Comparison of ENCODE assay signal across 9 mouse cellular contexts in genomic region chr11:81613869-81614620, GRCm38 (mm10).
A peak's percentile ranks its signal among the peaks of the same experiment; 100 is the strongest.
DNase-seq lines count a peak whose midpoint lies in the region; ATAC-seq lines count a peak whose summit lies in the region.
"Had no signal": no experiment of that assay in that cellular context is flagged by ENCODE, and none has a peak within 500 bp of the region (broad histone marks: within the 10 kb centered on the region; RNA-seq: fewer than 3 reads in every experiment).

No protein-coding gene starts in this region.

- H3K27ac ChIP-seq in heart, embryonic 14.5 days (replicated peaks in 1 of 2; ENCODE audit: control insufficient read depth in 1 of 2, insufficient read depth in 1 of 2, low read depth in 2 of 2, low read length in 2 of 2): no peak overlapping the region
- H3K27ac ChIP-seq in hindbrain, embryonic 12.5 days: no peak overlapping the region
- H3K27ac ChIP-seq in midbrain, embryonic 11.5 days (ENCODE audit: low read depth, low read length): no peak overlapping the region

- no peaks in the 10 kb centered on the region for H3K36me3 ChIP-seq in heart, embryonic 14.5 days (ENCODE audit: control insufficient read depth, insufficient read depth, low read length)
- H3K36me3 ChIP-seq in hindbrain, embryonic 12.5 days: no peaks in the 10 kb centered on the region
- H3K36me3 ChIP-seq in midbrain, embryonic 11.5 days (ENCODE audit: control insufficient read depth, insufficient read depth, low read length): no peaks in the 10 kb centered on the region

- peaks cover 8 to 11% of the 10 kb centered on the region in 2 experiments; a peak in 2 of 4 replicates for H3K4me1 ChIP-seq in heart, embryonic 14.5 days (ENCODE audit: control insufficient read depth in 2 of 2, insufficient read depth in 2 of 2, low read length in 2 of 2)
- H3K4me1 ChIP-seq in hindbrain, embryonic 12.5 days: peaks cover 21% of the 10 kb centered on the region
- H3K4me1 ChIP-seq in midbrain, embryonic 11.5 days (ENCODE audit: control insufficient read depth, insufficient read depth, low read length): peaks cover 17% of the 10 kb centered on the region

- no peak for ATAC-seq in heart, embryonic 14.5 days (ENCODE audit: insufficient number of reproducible peaks, insufficient read depth, low FRiP score, low read depth)
- ATAC-seq in hindbrain, embryonic 12.5 days (ENCODE audit: low FRiP score): no peak
- ATAC-seq in midbrain, embryonic 11.5 days (ENCODE audit: low FRiP score): no peak
- ATAC-seq: CD4-positive, CD25-positive, alpha-beta regulatory T cell, adult 4 months had no signal

- 28% methylated on average over 10 of the region's 10 CpGs for WGBS in heart, embryonic 14.5 days
- WGBS in hindbrain, embryonic 12.5 days: 30% methylated on average over 10 of the region's 10 CpGs
- WGBS in midbrain, embryonic 11.5 days: 34% methylated on average over 10 of the region's 10 CpGs

- H3K9ac ChIP-seq in heart, embryonic 14.5 days (ENCODE audit: low read length): peak overlapping the region; percentile 6; the same call in 1 of the 2 replicates
- H3K9ac ChIP-seq in hindbrain, embryonic 12.5 days: no peak overlapping the region
- H3K9ac ChIP-seq in midbrain, embryonic 11.5 days (ENCODE audit: low read length): peak overlapping the region; percentile 39

- peaks cover 31% of the 10 kb centered on the region for H3K27me3 ChIP-seq in heart, embryonic 14.5 days (ENCODE audit: control insufficient read depth, insufficient read depth, low read length)
- H3K27me3 ChIP-seq in hindbrain, embryonic 12.5 days: peaks cover 14% of the 10 kb centered on the region
- H3K27me3 ChIP-seq in midbrain, embryonic 11.5 days (ENCODE audit: control insufficient read depth, insufficient read depth, low read length): 0 out of 2 replicates have a peak, but pooled peaks cover 2% of the 10 kb centered on the region

- DNase-seq in heart, adult 18-20 months: no peak
- DNase-seq in R1 (ENCODE audit: low read depth, low spot score): peak; percentile 38
- DNase-seq in midbrain, embryonic 11.5 days (ENCODE audit: low spot score, missing footprints): peak; percentile 87
- no peak for DNase-seq in frontal cortex, postnatal 36 days (ENCODE audit: low spot score in 2 of 2)
- DNase-seq in frontal cortex, postnatal 14 days (ENCODE audit: low spot score in 2 of 2): no peak
- no peak for DNase-seq in spleen, adult 12 weeks (ENCODE audit: low spot score)

- H3K4me2 ChIP-seq in heart, embryonic 14.5 days (ENCODE audit: low read length): peak overlapping the region; percentile 65
- H3K4me2 ChIP-seq in hindbrain, embryonic 12.5 days (replicated peaks): peak overlapping the region; percentile 54
- H3K4me2 ChIP-seq in midbrain, embryonic 11.5 days: peak overlapping the region; percentile 50

- H3K9me3 ChIP-seq in heart, embryonic 14.5 days (ENCODE audit: control insufficient read depth, low read length): 0 out of 2 replicates have a peak, but pooled peaks cover 3% of the 10 kb centered on the region
- no peaks in the 10 kb centered on the region for H3K9me3 ChIP-seq in hindbrain, embryonic 12.5 days (replicated peaks)
- H3K9me3 ChIP-seq in midbrain, embryonic 11.5 days (ENCODE audit: control insufficient read depth, low read length): no peaks in the 10 kb centered on the region

- no peak overlapping the region for H3K4me3 ChIP-seq in heart, embryonic 14.5 days (ENCODE audit: control insufficient read depth in 1 of 2, insufficient read depth in 1 of 2, low read depth in 1 of 2, low read length in 2 of 2)
- H3K4me3 ChIP-seq in hindbrain, embryonic 12.5 days: peak overlapping the region; percentile 21; the same call in 1 of the 2 replicates
- H3K4me3 ChIP-seq in midbrain, embryonic 11.5 days (ENCODE audit: low read depth, low read length): peak overlapping the region; percentile 21; the same call in 1 of the 2 replicates

Comparison
In these comparisons a context has a peak if more than half of its experiments do, and no peak if none do; other contexts are left out.
1. H3K4me3 ChIP-seq: peak in hindbrain, embryonic 12.5 days (single experiment) and midbrain, embryonic 11.5 days (single experiment); none in heart, embryonic 14.5 days (0 of 2).
2. DNase-seq: peak in R1 (single experiment) and midbrain, embryonic 11.5 days (single experiment); none in heart, adult 18-20 months (0 of 2), frontal cortex, postnatal 36 days (0 of 2), frontal cortex, postnatal 14 days (0 of 2) and spleen, adult 12 weeks (single experiment).
3. Peak in every context shown above with its lines, with median percentiles within 50 percentile points of each other: H3K4me2 ChIP-seq.